Mouse (Mus musculus): ENCODE measurements around the gene Exoc8. TPM values are rescaled to one million over a fixed set of nuclear protein-coding genes. Genes with fewer than 3 reads are reported as not detected.

Gene Exoc8
- 9.4 and 10.5 TPM in 2 replicates for polyA plus RNA-seq (2016; fragmentation: Nextera tagmentation; extraction: Ambion mirVana)

GRCm38 (mm10) chr8:124897386-124898250 lies at the start of gene Exoc8, which contains the start of gene Sprtn:
Exoc8 (minus strand) TSS chr8:124897705.
Sprtn (plus strand) TSS chr8:124897886.
- H3K9me3 ChIP-seq (replicated peaks), result no peaks in the 10 kb centered on the region
- WGBS (ENCODE audit: insufficient replicate concordance), result under 1% methylated on average over 114 of the region's 114 CpGs
- no peaks in the 10 kb centered on the region for H3K27me3 ChIP-seq (replicated peaks)
- ATAC-seq, result peak; percentile 93
- H3K36me3 ChIP-seq, result peaks cover 75% of the 10 kb centered on the region
- H3K27ac ChIP-seq, result peak within 1 kb of the TSS; percentile 93
- peaks cover 44% of the 10 kb centered on the region for H3K4me1 ChIP-seq
- peak within 1 kb of the TSS; percentile 93 for H3K9ac ChIP-seq
- H3K4me2 ChIP-seq, result peak within 1 kb of the TSS; percentile 99
- H3K4me3 ChIP-seq, result peak within 1 kb of the TSS; percentile 98

GRCm38 (mm10) chr8:124944406-124944805 lies 46.9 kb upstream of the Exoc8 start:
- no peak overlapping the region for H3K9ac ChIP-seq
- H3K27ac ChIP-seq, result no peak overlapping the region
- peaks cover 22% of the 10 kb centered on the region for H3K36me3 ChIP-seq
- peaks cover 25% of the 10 kb centered on the region for H3K27me3 ChIP-seq (replicated peaks)
- H3K9me3 ChIP-seq (replicated peaks), result no peaks in the 10 kb centered on the region
- no peak overlapping the region for H3K4me2 ChIP-seq
- H3K4me3 ChIP-seq, result no peak overlapping the region
- peaks cover 46% of the 10 kb centered on the region for H3K4me1 ChIP-seq
- WGBS (ENCODE audit: insufficient replicate concordance), result 76% methylated on average over 7 of the region's 7 CpGs
- no peak for ATAC-seq

- H3K4me3 ChIP-seq, result no peak overlapping the region
- no peak overlapping the region for H3K9ac ChIP-seq
- WGBS (ENCODE audit: insufficient replicate concordance), result 88% methylated on average over 6 of the region's 6 CpGs
- H3K27ac ChIP-seq, result no peak overlapping the region
- H3K4me2 ChIP-seq, result no peak overlapping the region
- ATAC-seq, result no peak
- peaks cover 25% of the 10 kb centered on the region for H3K27me3 ChIP-seq (replicated peaks)
- H3K9me3 ChIP-seq (replicated peaks), result no peaks in the 10 kb centered on the region
- H3K4me1 ChIP-seq, result peaks cover 46% of the 10 kb centered on the region
- peaks cover 28% of the 10 kb centered on the region for H3K36me3 ChIP-seq
These were observed 46.3 kb upstream of the Exoc8 start for GRCm38 (mm10) chr8:124943801-124944200.

- no peak for ATAC-seq
- Histone ChIP-seq H3K27me3 (replicated peaks) (no peaks in the 10 kb centered on the region), H3K4me1 (no peaks in the 10 kb centered on the region), H3K9me3 (replicated peaks) (no peaks in the 10 kb centered on the region), H3K36me3 (peaks cover 39% of the 10 kb centered on the region), H3K4me3 (no peak overlapping the region), H3K9ac (no peak overlapping the region), H3K27ac (no peak overlapping the region), H3K4me2 (no peak overlapping the region)
- 73% methylated on average over 4 of the region's 4 CpGs for WGBS (ENCODE audit: insufficient replicate concordance)
These were observed 39.8 kb upstream of the Exoc8 start for GRCm38 (mm10) chr8:124937293-124937692.

GRCm38 (mm10) chr8:124936699-124937098 lies 39.2 kb upstream of the Exoc8 start:
- Histone ChIP-seq H3K4me3 (no peak overlapping the region), H3K27me3 (replicated peaks) (no peaks in the 10 kb centered on the region), H3K9ac (no peak overlapping the region), H3K4me2 (no peak overlapping the region), H3K27ac (no peak overlapping the region), H3K36me3 (peaks cover 38% of the 10 kb centered on the region), H3K4me1 (no peaks in the 10 kb centered on the region), H3K9me3 (replicated peaks) (no peaks in the 10 kb centered on the region)
- ATAC-seq, result no peak
- WGBS (ENCODE audit: insufficient replicate concordance), result 87% methylated on average over 10 of the region's 10 CpGs

- Histone ChIP-seq H3K4me2 (no peak overlapping the region), H3K27ac (no peak overlapping the region), H3K9me3 (replicated peaks) (no peaks in the 10 kb centered on the region), H3K4me3 (no peak overlapping the region), H3K27me3 (replicated peaks) (no peaks in the 10 kb centered on the region), H3K36me3 (peaks cover 27% of the 10 kb centered on the region), H3K9ac (no peak overlapping the region), H3K4me1 (peaks cover 1% of the 10 kb centered on the region)
- 79% methylated on average over 5 of the region's 5 CpGs for WGBS (ENCODE audit: insufficient replicate concordance)
- no peak for ATAC-seq
These were observed 37.6 kb upstream of the Exoc8 start for GRCm38 (mm10) chr8:124935116-124935515.

- peaks cover 8% of the 10 kb centered on the region for H3K4me1 ChIP-seq
- H3K36me3 ChIP-seq, result peaks cover 8% of the 10 kb centered on the region; the same call in 1 of the 2 replicates
- no peak overlapping the region for H3K9ac ChIP-seq
- no peak overlapping the region for H3K27ac ChIP-seq
- 46% methylated on average over 3 of the region's 3 CpGs for WGBS (ENCODE audit: insufficient replicate concordance)
- no peaks in the 10 kb centered on the region for H3K27me3 ChIP-seq (replicated peaks)
- H3K4me2 ChIP-seq, result no peak overlapping the region
- no peaks in the 10 kb centered on the region for H3K9me3 ChIP-seq (replicated peaks)
- no peak overlapping the region for H3K4me3 ChIP-seq
- no peak for ATAC-seq
These were observed 34.9 kb upstream of the Exoc8 start for GRCm38 (mm10) chr8:124932435-124932834.

- Histone ChIP-seq H3K4me3 (no peak overlapping the region), H3K27me3 (replicated peaks) (no peaks in the 10 kb centered on the region)
- WGBS (ENCODE audit: insufficient replicate concordance), result 76% methylated on average over 4 of the region's 4 CpGs
These were observed 33.1 kb upstream of the Exoc8 start for GRCm38 (mm10) chr8:124930649-124931048.

GRCm38 (mm10) chr8:124930086-124930485 lies 32.6 kb upstream of the Exoc8 start:
- Histone ChIP-seq H3K9ac (no peak overlapping the region), H3K4me3 (no peak overlapping the region), H3K27ac (no peak overlapping the region), H3K4me2 (no peak overlapping the region), H3K4me1 (peaks cover 31% of the 10 kb centered on the region), H3K27me3 (replicated peaks) (no peaks in the 10 kb centered on the region), H3K9me3 (replicated peaks) (no peaks in the 10 kb centered on the region), H3K36me3 (no peaks in the 10 kb centered on the region)
- no peak for ATAC-seq
- WGBS (ENCODE audit: insufficient replicate concordance), result 73% methylated on average over 13 of the region's 13 CpGs

More at GRCm38 (mm10) chr8:124930649-124931048, 33.1 kb upstream of the Exoc8 start:
- peaks cover 25% of the 10 kb centered on the region for H3K4me1 ChIP-seq
- H3K36me3 ChIP-seq, result no peaks in the 10 kb centered on the region
- no peak overlapping the region for H3K4me2 ChIP-seq
- H3K9me3 ChIP-seq (replicated peaks), result no peaks in the 10 kb centered on the region
- no peak overlapping the region for H3K27ac ChIP-seq
- no peak for ATAC-seq
- H3K9ac ChIP-seq, result no peak overlapping the region

- no peaks in the 10 kb centered on the region for H3K9me3 ChIP-seq (replicated peaks)
- ATAC-seq, result no peak
- H3K4me2 ChIP-seq, result no peak overlapping the region
- H3K27ac ChIP-seq, result no peak overlapping the region
- H3K9ac ChIP-seq, result no peak overlapping the region
- peaks cover 42% of the 10 kb centered on the region for H3K4me1 ChIP-seq
- H3K36me3 ChIP-seq, result no peaks in the 10 kb centered on the region; the same call in 1 of the 2 replicates
- H3K4me3 ChIP-seq, result no peak overlapping the region
- H3K27me3 ChIP-seq (replicated peaks), result no peaks in the 10 kb centered on the region
- 80% methylated on average over 11 of the region's 11 CpGs for WGBS (ENCODE audit: insufficient replicate concordance)
These were observed 31.5 kb upstream of the Exoc8 start for GRCm38 (mm10) chr8:124929006-124929405.

GRCm38 (mm10) chr8:124926351-124926771 lies 28.9 kb upstream of the Exoc8 start:
- Histone ChIP-seq H3K27me3 (replicated peaks) (0 out of 2 replicates have a peak, but pooled peaks cover 3% of the 10 kb centered on the region), H3K4me2 (no peak overlapping the region), H3K9ac (no peak overlapping the region), H3K9me3 (replicated peaks) (no peaks in the 10 kb centered on the region), H3K36me3 (no peaks in the 10 kb centered on the region; the same call in 1 of the 2 replicates), H3K4me1 (peaks cover 64% of the 10 kb centered on the region), H3K27ac (no peak overlapping the region), H3K4me3 (no peak overlapping the region)
- WGBS (ENCODE audit: insufficient replicate concordance), result 61% methylated on average over 10 of the region's 10 CpGs
- ATAC-seq, result no peak

GRCm38 (mm10) chr8:124925544-124926266 lies 28.2 kb upstream of the Exoc8 start:
- peaks cover 64% of the 10 kb centered on the region for H3K4me1 ChIP-seq
- H3K27ac ChIP-seq, result peak overlapping the region; percentile 33; the same call in 1 of the 2 replicates
- 23% methylated on average over 14 of the region's 14 CpGs for WGBS (ENCODE audit: insufficient replicate concordance)
- no peaks in the 10 kb centered on the region for H3K9me3 ChIP-seq (replicated peaks)
- H3K4me3 ChIP-seq, result no peak overlapping the region
- H3K36me3 ChIP-seq, result no peaks in the 10 kb centered on the region; the same call in 1 of the 2 replicates
- peak; percentile 70 for ATAC-seq
- H3K27me3 ChIP-seq (replicated peaks), result 0 out of 2 replicates have a peak, but pooled peaks cover 3% of the 10 kb centered on the region
- H3K9ac ChIP-seq, result no peak overlapping the region
- H3K4me2 ChIP-seq, result 0 out of 2 replicates have a peak overlapping the region, but pooled peaks have one; percentile 10

All from liver, embryonic 12.5 days (tissue).